9 mouse cellular contexts compared by ENCODE assay signal in the genomic region with DNA sequence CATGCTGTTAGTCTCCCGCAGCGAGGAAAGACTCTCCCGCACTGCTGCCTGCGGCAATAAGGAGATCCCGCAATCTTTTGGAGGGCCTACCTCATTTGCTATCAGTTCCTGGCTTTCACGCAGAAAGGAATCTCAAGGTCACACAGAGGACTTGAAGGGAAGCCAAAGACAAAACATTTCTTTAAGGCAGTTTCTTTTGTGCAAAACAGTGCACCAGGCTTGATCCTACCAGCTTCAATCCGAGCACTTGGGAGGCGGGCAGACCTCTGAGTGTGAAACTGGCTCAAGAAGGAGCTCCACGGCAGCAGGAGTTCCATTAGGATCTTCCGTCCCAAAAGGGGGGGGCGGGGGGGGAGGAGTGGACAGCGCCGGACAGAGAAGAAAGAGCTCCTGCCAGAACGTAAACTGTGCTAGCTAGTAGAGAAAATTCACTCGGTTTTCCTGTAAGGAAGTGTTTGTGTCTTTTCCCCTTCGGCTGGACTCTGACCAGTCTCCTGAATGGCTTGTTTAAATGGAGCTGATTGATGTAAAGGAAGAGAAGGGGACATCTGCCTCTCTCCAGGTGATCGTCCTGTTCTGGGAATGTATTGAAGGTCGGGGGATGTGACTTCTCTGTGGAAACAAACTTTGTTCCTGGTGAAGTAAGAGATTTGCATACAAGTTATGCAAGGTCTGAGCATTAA. TPM values are rescaled to one million over a fixed set of nuclear protein-coding genes. Genes with fewer than 3 reads are reported as not detected.
DNase-seq lines count a peak whose midpoint lies in the region; ATAC-seq lines count a peak whose summit lies in the region.
"Had no signal": no experiment of that assay in that cellular context is flagged by ENCODE, and none has a peak within 500 bp of the region (broad histone marks: within the 10 kb centered on the region; RNA-seq: fewer than 3 reads in every experiment).

No protein-coding gene starts in this region.

- no peak for ATAC-seq in lung, embryonic 16.5 days (ENCODE audit: low read depth)
- no peak for ATAC-seq in embryonic facial prominence, embryonic 15.5 days (ENCODE audit: insufficient number of reproducible peaks, low FRiP score, low TSS enrichment, low read depth)
- no peak for ATAC-seq in limb, embryonic 13.5 days (ENCODE audit: low FRiP score, low read depth)
- no peak for ATAC-seq in stomach, embryonic 14.5 days (ENCODE audit: insufficient number of reproducible peaks, insufficient read depth, low FRiP score, low read depth)

- H3K27me3 ChIP-seq in lung, embryonic 16.5 days (ENCODE audit: control insufficient read depth, insufficient read depth, low read depth, low read length): no peaks in the 10 kb centered on the region
- H3K27me3 ChIP-seq in embryonic facial prominence, embryonic 15.5 days: no peaks in the 10 kb centered on the region
- H3K27me3 ChIP-seq in limb, embryonic 13.5 days: no peaks in the 10 kb centered on the region
- no peaks in the 10 kb centered on the region for H3K27me3 ChIP-seq in stomach, embryonic 14.5 days (ENCODE audit: control insufficient read depth, insufficient read depth, low read length)

- H3K36me3 ChIP-seq in lung, embryonic 16.5 days (ENCODE audit: control insufficient read depth, insufficient read depth, low read length): no peaks in the 10 kb centered on the region
- H3K36me3 ChIP-seq in embryonic facial prominence, embryonic 15.5 days: no peaks in the 10 kb centered on the region
- H3K36me3 ChIP-seq in limb, embryonic 13.5 days: no peaks in the 10 kb centered on the region
- no peaks in the 10 kb centered on the region for H3K36me3 ChIP-seq in stomach, embryonic 14.5 days (ENCODE audit: control insufficient read depth, insufficient read depth, low read length)

- H3K9me3 ChIP-seq in lung, embryonic 16.5 days (ENCODE audit: control insufficient read depth, low read length): no peaks in the 10 kb centered on the region
- no peaks in the 10 kb centered on the region for H3K9me3 ChIP-seq in embryonic facial prominence, embryonic 15.5 days (replicated peaks)
- H3K9me3 ChIP-seq in limb, embryonic 13.5 days: no peaks in the 10 kb centered on the region
- H3K9me3 ChIP-seq in stomach, embryonic 14.5 days (ENCODE audit: control insufficient read depth, low read depth, low read length): no peaks in the 10 kb centered on the region

- peak overlapping the region; percentile 55 for H3K27ac ChIP-seq in lung, embryonic 16.5 days (ENCODE audit: low read length)
- H3K27ac ChIP-seq in embryonic facial prominence, embryonic 15.5 days (replicated peaks): no peak overlapping the region
- H3K27ac ChIP-seq in limb, embryonic 13.5 days: 0 out of 2 replicates have a peak overlapping the region, but pooled peaks have one; percentile 28
- H3K27ac ChIP-seq in stomach, embryonic 14.5 days (ENCODE audit: low read length): peak overlapping the region; percentile 39; the same call in 1 of the 2 replicates

- intact Hi-C loops in left cerebral cortex, postnatal 36 days (cut with DNase I): no loop called here

- peak overlapping the region; percentile 50 for H3K4me2 ChIP-seq in lung, embryonic 16.5 days (ENCODE audit: low read depth, low read length)
- H3K4me2 ChIP-seq in embryonic facial prominence, embryonic 15.5 days (replicated peaks): peak overlapping the region; percentile 41
- peak overlapping the region; percentile 46 for H3K4me2 ChIP-seq in limb, embryonic 13.5 days (replicated peaks)
- peak overlapping the region; percentile 51 for H3K4me2 ChIP-seq in stomach, embryonic 14.5 days (replicated peaks; ENCODE audit: low read depth, low read length)

- DNase-seq in lung, postnatal 10 days: no peak
- no peak for DNase-seq in urinary bladder, postnatal 36 days (ENCODE audit: low spot score in 2 of 2)
- no peak for DNase-seq in left cerebral cortex, postnatal 36 days (ENCODE audit: low spot score in 2 of 2)
- no peak for DNase-seq in kidney, postnatal 36 days

- WGBS in lung, embryonic 16.5 days: 10% methylated on average over 17 of the region's 18 CpGs
- 17% methylated on average over 18 of the region's 18 CpGs for WGBS in embryonic facial prominence, embryonic 15.5 days
- WGBS in limb, embryonic 13.5 days: 14% methylated on average over 18 of the region's 18 CpGs
- 10% methylated on average over 18 of the region's 18 CpGs for WGBS in stomach, embryonic 14.5 days

- H3K9ac ChIP-seq in lung, embryonic 16.5 days (ENCODE audit: low read length): peak overlapping the region; percentile 46
- H3K9ac ChIP-seq in embryonic facial prominence, embryonic 15.5 days: no peak overlapping the region
- peak overlapping the region; percentile 35; the same call in 1 of the 2 replicates for H3K9ac ChIP-seq in limb, embryonic 13.5 days
- peak overlapping the region; percentile 32; the same call in 1 of the 2 replicates for H3K9ac ChIP-seq in stomach, embryonic 14.5 days (replicated peaks; ENCODE audit: low read depth, low read length)

- H3K4me3 ChIP-seq in lung, embryonic 16.5 days (ENCODE audit: low read length): peak overlapping the region; percentile 35
- H3K4me3 ChIP-seq in embryonic facial prominence, embryonic 15.5 days (replicated peaks): peak overlapping the region; percentile 13; the same call in 1 of the 2 replicates
- H3K4me3 ChIP-seq in limb, embryonic 13.5 days: peak overlapping the region; percentile 15; the same call in 1 of the 2 replicates
- peak overlapping the region; percentile 20; the same call in 1 of the 2 replicates for H3K4me3 ChIP-seq in stomach, embryonic 14.5 days (ENCODE audit: low read depth, low read length)

- H3K4me1 ChIP-seq in lung, embryonic 16.5 days (replicated peaks; ENCODE audit: control insufficient read depth, insufficient read depth, low read length): peaks cover 16% of the 10 kb centered on the region
- H3K4me1 ChIP-seq in embryonic facial prominence, embryonic 15.5 days: peaks cover 19% of the 10 kb centered on the region
- H3K4me1 ChIP-seq in limb, embryonic 13.5 days: peaks cover 21% of the 10 kb centered on the region
- peaks cover 14% of the 10 kb centered on the region; the same call in 1 of the 2 replicates for H3K4me1 ChIP-seq in stomach, embryonic 14.5 days (ENCODE audit: control insufficient read depth, insufficient read depth, low read length)

RNA-seq across cellular contexts. Expression of gene Hist1h2bp, which starts 3.5 kb away (rescaled TPM):
- 1.0 and 1.2 TPM in 2 replicates for polyA plus RNA-seq in lung, embryonic 16.5 days (2015; fragmentation: Nextera tagmentation; extraction: Ambion mirVana)
- polyA plus RNA-seq in embryonic facial prominence, embryonic 15.5 days (2015; fragmentation: Nextera tagmentation; extraction: Ambion mirVana): 1.0 and 2.8 TPM in 2 replicates
- 3.3 TPM in 2 replicates for polyA plus RNA-seq in limb, embryonic 13.5 days (2015; fragmentation: Nextera tagmentation; extraction: Ambion mirVana)
- polyA plus RNA-seq in stomach, embryonic 14.5 days (2014; fragmentation: Nextera tagmentation; extraction: Ambion mirVana): 1.4 and 1.8 TPM in 2 replicates
- total RNA-seq in left cerebral cortex, postnatal 36 days (2021): 1 to 10 TPM; 8.0 to 8.4 TPM
- polyA plus RNA-seq: liver, adult 2 months had no signal

RNA-seq across cellular contexts. Expression of gene Hist1h2an, which starts 3.7 kb away (rescaled TPM):
- 1.8 and 5.1 TPM in 2 replicates for polyA plus RNA-seq in lung, embryonic 16.5 days (2015; fragmentation: Nextera tagmentation; extraction: Ambion mirVana)
- polyA plus RNA-seq in embryonic facial prominence, embryonic 15.5 days (2015; fragmentation: Nextera tagmentation; extraction: Ambion mirVana): 2.5 and 10.7 TPM in 2 replicates
- polyA plus RNA-seq in limb, embryonic 13.5 days (2015; fragmentation: Nextera tagmentation; extraction: Ambion mirVana): 6.8 and 17.0 TPM in 2 replicates
- polyA plus RNA-seq in stomach, embryonic 14.5 days (2014; fragmentation: Nextera tagmentation; extraction: Ambion mirVana): 11.4 TPM in 1 of 2 replicates, not detected in the other
- total RNA-seq in left cerebral cortex, postnatal 36 days (2021): not detected
- polyA plus RNA-seq: liver, adult 2 months had no signal

RNA-seq across cellular contexts. Expression of gene Hist1h3i, which starts 7.6 kb away (rescaled TPM):
- polyA plus RNA-seq in lung, embryonic 16.5 days (2015; fragmentation: Nextera tagmentation; extraction: Ambion mirVana): 103 and 124 TPM in 2 replicates
- 86.2 and 99.0 TPM in 2 replicates for polyA plus RNA-seq in embryonic facial prominence, embryonic 15.5 days (2015; fragmentation: Nextera tagmentation; extraction: Ambion mirVana)
- 133 and 146 TPM in 2 replicates for polyA plus RNA-seq in limb, embryonic 13.5 days (2015; fragmentation: Nextera tagmentation; extraction: Ambion mirVana)
- 166 and 187 TPM in 2 replicates for polyA plus RNA-seq in stomach, embryonic 14.5 days (2014; fragmentation: Nextera tagmentation; extraction: Ambion mirVana)
- total RNA-seq in left cerebral cortex, postnatal 36 days (2021): 10 to 100 TPM; 55.4 to 73.3 TPM

RNA-seq across cellular contexts. Expression of gene Hist1h1b, which starts 10.3 kb away (rescaled TPM):
- 23.4 and 24.2 TPM in 2 replicates for polyA plus RNA-seq in lung, embryonic 16.5 days (2015; fragmentation: Nextera tagmentation; extraction: Ambion mirVana)
- 16.8 and 19.6 TPM in 2 replicates for polyA plus RNA-seq in embryonic facial prominence, embryonic 15.5 days (2015; fragmentation: Nextera tagmentation; extraction: Ambion mirVana)
- polyA plus RNA-seq in limb, embryonic 13.5 days (2015; fragmentation: Nextera tagmentation; extraction: Ambion mirVana): 25.1 TPM in 2 replicates
- 14.8 and 20.1 TPM in 2 replicates for polyA plus RNA-seq in stomach, embryonic 14.5 days (2014; fragmentation: Nextera tagmentation; extraction: Ambion mirVana)
- total RNA-seq in left cerebral cortex, postnatal 36 days (2021): 10 to 100 TPM in 1 of 2 experiments, 1 to 10 TPM in 1; 8.2 to 10.1 TPM
- polyA plus RNA-seq: liver, adult 2 months had no signal

RNA-seq across cellular contexts. Expression of gene Hist1h2bq, which starts 19.3 kb away (rescaled TPM):
- 24.2 and 25.0 TPM in 2 replicates for polyA plus RNA-seq in lung, embryonic 16.5 days (2015; fragmentation: Nextera tagmentation; extraction: Ambion mirVana)
- 12.0 and 14.0 TPM in 2 replicates for polyA plus RNA-seq in embryonic facial prominence, embryonic 15.5 days (2015; fragmentation: Nextera tagmentation; extraction: Ambion mirVana)
- 33.2 and 35.5 TPM in 2 replicates for polyA plus RNA-seq in limb, embryonic 13.5 days (2015; fragmentation: Nextera tagmentation; extraction: Ambion mirVana)
- 17.5 and 19.7 TPM in 2 replicates for polyA plus RNA-seq in stomach, embryonic 14.5 days (2014; fragmentation: Nextera tagmentation; extraction: Ambion mirVana)
- 10 to 100 TPM; 36.0 to 39.3 TPM for total RNA-seq in left cerebral cortex, postnatal 36 days (2021)
